Mouse (Mus musculus): ENCODE measurements around the gene Rabggtb.

DNA sequence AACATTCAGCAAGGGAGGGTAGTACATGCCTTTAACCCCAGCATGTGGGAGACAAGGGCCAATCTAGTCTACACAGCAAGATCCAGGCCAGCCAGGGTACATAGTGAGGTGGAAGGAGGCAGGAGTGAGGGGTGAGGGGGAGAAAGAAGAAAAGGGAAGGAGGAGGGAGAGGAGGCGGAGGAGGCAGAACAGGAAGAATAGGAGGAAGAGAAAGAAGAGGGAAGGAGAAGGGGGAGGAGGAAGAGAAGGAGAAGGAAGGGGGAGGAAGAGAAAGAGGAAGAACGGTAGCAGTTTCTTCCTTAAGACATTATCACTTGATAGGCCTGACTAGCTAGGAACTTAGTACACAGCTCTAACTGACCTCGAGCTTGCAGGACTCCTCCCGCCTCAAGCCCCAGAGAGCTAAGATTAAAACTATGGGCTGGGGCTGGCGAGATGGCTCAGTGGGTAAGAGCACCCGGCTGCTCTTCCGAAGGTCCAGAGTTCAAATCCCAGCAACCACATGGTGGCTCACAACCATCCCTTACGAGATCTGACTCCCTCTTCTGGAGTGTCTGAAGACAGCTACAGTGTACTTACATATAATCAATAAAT lies 23.5 kb downstream of the Rabggtb start:
- TF ChIP-seq CTCF (IDR thresholded peaks at IDR 0.05; ENCODE audit: extremely low read depth, insufficient read depth, insufficient read length, insufficient replicate concordance), result no peak
- no peak for TF ChIP-seq POLR2A (IDR thresholded peaks at IDR 0.05; ENCODE audit: low read depth, low read length)

Data from spleen, adult 2 months (tissue).